Mouse (Mus musculus) right cerebral cortex, adult 2 months (tissue): ENCODE measurements around the gene Samd4b.
"Not testable (repeated sequence)": the region's sequence is repeated elsewhere in the genome, so short reads cannot be mapped to it uniquely, and the experiment has no call there.

Experiments
- DNase-seq, 2 experiments: peaks; one replicate each; pipeline ENCODE4 v3.0.0; 2021 to 2022; ENCODE audit warnings: low spot score in 2 of 2

The Samd4b gene

DNA sequence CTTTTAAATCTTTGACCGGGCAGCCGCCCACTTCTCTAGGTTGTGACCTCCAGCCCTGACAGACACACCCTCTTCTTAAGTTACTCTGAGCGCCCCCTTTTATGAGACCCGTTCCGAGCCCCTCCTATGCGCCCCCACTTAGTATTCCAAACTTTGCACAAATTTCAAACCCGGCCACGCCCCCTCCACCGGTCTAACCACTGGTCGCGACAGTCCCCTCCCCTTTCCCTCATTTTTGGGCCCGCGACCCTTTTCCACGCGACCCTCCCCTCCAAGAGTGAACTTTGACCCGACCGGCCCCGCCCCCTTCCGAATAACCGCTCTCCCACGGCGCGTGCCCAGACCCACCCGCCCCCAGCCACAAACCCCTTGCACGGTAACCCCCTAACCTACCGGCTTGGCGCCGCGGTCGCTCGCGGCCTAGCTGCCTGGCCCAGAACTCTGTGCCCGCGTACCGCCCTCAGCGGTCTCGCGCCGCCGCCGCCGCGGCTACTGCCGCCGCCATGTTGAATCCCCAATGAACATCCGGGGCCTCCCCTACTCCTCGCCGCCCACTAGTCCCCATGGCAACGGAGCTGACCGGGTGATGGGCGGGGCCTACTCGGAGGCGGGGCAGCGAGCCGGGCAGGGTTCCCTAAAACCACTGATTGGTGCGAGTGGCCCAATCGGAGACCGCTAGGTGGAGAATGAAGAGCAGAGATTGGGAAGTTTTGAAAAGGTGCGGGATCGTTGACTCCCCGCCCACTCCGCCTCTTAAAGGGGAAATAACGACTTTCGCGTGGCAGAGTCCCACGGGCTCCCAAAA, at the start of gene Samd4b, which contains the start of gene Pak4:
TSS of gene Samd4b (minus strand) at position 503 of the 805 bp plus-strand sequence.
TSS of gene Pak4 (minus strand) at position 544 of the 805 bp plus-strand sequence.
- DNase-seq, result peak; percentile 98 to 99

DNA sequence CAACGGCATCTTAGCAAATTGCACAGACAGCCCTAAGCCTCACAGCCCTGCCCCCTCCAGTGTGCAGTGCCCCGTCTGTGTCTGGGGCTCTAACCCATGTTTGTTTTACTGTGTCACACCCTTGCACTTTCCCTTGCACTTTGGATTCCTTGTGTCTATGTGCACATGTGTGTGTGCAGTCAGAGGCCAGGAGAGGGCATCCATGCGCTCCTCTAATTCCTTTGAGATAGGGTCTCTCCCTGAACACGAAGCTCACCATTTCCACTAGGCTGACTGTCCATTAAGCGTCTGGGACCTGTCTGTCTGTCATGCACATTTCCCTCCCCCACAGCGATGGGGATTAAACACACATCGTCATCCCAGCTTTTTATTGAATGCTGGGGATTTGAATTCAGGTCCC, 49.1 kb upstream of the Samd4b start:
- no peak for DNase-seq

DNA sequence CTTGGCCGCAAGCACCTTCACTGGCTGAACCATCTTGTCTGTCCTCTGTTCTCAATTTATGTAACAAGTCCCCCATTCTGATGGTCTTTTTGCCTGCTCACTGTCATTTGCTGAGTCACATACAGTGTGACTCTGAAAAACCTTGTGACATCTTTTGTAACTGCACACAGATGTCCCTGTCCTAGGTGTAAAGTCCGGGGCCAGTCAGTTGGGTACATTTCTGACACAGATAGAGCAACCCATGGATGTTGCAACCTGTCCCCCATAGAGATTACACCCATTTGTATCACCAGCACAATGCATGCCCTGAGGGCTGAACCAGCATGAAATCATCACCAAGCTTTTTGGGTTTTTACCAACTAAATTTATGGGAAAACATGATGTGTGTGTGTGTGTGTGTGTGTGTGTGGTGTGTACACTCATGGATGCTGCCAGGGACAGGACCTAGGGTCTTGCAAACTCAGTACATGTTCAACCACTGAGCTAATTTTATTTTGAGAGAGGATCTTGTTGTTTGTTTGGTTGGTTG, 48.1 kb upstream of the Samd4b start:
- DNase-seq, result no peak

GRCm38 (mm10) chr7:28645366-28645765, 47.4 kb upstream of the Samd4b start:
- no peak for DNase-seq

- DNase-seq, result no peak
Observed at GRCm38 (mm10) chr7:28641546-28641945, 43.6 kb upstream of the Samd4b start.

DNA sequence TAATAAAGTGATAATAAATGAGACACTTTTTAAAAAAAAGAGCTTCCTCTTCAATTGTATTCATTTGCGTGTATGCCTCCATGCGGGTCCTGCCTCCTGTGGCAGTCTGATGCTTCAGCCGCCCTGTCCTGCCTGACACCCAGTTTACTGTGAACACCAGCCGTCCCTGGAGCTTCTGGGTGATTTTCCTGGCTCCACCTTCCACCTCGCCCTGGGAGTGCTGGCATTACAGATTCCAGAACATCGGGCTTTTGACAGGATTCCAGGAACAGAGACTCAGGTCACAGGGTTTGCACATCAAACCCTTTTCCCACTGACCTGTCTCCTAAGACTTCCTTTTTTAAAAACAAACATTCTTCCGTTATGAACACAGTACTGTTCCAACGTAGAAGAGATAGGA, 39.6 kb upstream of the Samd4b start:
- no peak for DNase-seq

DNA sequence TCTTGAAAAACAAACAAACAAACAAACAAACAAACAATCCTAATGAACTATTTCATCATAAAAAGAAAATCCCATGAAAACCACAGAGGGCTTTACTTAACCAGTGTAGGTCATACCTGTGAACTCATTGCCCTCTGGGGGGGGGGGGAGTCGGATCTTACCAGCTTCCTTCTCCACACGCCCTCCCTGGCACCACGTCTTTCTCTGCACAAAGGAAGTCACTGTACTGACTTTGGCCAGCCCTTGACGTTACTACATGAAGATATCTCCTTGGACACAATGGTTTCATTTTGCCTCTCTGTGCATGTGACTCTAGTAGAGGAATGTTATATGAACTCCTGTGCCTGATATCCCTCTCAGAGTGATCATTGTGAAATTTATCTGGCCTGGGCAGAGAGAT, 36.2 kb upstream of the Samd4b start:
- DNase-seq, result no peak

DNA sequence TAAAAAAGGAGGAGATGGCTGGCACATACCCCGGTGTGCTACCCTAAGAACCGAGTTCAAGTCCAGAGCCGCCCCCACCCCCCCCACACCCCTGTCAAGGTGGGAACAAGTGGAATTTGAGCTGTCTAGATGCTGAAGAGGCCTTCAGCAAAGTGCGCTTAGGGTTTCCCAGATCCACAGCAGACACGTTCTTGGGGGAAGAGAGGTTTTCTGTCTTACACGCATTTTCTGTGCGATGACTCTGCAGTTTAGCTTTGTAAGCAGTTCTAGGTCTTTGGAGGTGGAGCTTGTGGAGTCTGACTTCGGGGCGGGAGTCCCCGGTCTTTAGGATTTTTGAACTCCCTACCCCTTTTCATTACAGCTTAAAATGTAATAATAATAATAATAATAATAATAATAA, 33.1 kb upstream of the Samd4b start, which contains the start of gene Acp7:
TSS of gene Acp7 (minus strand) at position 260 of the 400 bp plus-strand sequence.
- DNase-seq, result no peak

- DNase-seq, result no peak
Observed at GRCm38 (mm10) chr7:28624791-28625190, 26.8 kb upstream of the Samd4b start.

GRCm38 (mm10) chr7:28619098-28619715, 21.3 kb upstream of the Samd4b start:
- DNase-seq, result no peak

DNA sequence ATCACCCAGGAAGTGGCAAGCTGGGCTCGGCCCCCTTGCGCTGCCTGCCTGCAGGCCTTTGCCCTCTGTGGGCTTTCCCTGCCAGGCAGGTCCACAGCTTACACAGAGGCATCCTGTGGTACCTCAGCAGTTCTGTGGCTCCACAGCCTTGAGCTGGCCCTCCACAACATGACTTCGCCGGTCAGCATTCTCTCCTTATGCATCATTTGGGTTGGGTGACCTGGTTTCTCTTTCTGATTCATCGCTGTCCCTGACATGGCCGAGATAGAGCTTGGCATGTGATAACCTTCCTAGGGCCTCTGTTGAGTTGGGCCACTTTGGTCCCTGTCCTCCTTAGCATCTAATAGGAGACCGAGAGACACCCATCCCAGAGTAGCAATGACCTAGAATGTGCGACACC, 8.0 kb upstream of the Samd4b start:
- no peak for DNase-seq

DNA sequence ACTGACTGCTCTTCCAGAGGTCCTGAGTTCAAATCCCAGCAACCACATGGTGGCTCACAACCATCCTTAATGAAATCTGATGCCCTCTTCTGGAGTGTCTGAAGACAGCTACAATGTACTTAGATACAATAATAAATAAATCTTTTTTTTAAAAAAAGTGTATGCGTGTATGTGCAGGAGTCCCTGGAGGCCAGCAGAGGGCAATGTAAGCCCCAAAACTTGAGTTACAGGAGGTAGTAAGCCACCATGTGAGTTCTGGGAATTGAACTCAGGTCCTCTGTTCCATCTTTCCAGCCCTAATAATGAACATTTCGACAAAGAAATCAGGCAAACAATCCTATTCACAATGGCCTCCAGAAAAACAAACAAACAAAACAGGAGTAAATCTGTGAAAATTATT, 5.8 kb upstream of the Samd4b start:
- DNase-seq, result not testable (repeated sequence)

- no peak for DNase-seq
Observed at GRCm38 (mm10) chr7:28603136-28603535, 5.2 kb upstream of the Samd4b start.

DNA sequence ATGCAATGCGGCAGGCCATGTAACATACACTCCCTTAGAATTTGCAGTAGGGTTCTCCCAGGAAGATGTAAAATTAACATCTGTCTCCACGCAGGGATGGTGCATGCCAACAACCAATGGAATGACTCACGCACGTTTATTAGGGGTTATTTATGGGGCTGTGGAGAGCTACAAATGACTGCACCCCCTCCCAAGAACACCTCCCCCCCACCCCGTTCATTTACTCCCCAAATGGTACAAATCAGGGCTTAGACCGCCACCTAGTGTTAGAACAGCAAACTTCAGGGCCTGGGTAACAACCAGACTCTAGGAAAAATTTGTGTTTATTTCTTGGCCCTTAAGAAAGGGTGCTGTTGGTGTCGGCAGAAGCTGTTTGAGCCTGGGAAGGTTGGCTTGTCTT, 3.7 kb upstream of the Samd4b start:
- peak; percentile 77 to 84 for DNase-seq

DNA sequence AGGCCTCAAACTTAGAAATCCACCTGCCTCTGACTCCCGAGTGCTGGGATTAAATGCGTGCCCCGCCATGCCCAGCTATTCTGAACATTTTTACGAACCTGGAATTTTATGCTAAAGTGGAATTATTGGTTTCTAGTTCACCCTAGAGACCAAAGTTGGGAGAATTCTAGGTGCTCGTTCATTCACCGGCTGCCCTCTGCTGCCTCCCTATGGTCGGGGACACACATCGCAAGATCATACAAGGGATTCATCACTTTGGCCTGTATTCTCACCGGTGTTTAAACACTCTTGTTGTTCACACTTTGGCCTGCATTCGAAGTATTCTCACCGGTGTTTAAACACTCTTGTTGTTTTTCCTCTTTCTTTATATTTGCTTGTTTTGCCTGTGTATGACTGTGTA, 3.1 kb upstream of the Samd4b start:
- DNase-seq, result peak; percentile 66 to 86

DNA sequence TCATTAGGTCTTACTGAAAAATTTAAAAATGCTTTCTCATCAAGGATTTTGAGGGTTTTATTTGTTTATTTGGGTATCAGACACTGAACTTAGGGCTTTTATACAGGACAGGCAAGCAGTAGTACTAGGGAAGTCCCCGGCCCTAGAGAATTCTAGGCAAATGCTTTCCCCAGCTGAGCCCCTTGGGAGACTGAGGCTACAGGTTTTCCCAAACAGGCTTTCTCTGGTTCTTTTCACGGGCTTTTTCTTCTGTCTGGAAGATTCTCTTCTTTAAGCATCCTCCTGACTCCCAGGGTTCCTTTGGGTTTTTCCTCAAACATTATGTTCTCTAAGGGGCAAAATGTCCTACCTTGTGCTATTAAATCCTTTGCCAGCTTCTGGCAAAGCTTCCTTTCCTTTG, 1.0 kb upstream of the Samd4b start:
- DNase-seq, result no peak

GRCm38 (mm10) chr7:28597277-28597570, 720 bp downstream of the Samd4b start:
- DNase-seq, result no peak

DNA sequence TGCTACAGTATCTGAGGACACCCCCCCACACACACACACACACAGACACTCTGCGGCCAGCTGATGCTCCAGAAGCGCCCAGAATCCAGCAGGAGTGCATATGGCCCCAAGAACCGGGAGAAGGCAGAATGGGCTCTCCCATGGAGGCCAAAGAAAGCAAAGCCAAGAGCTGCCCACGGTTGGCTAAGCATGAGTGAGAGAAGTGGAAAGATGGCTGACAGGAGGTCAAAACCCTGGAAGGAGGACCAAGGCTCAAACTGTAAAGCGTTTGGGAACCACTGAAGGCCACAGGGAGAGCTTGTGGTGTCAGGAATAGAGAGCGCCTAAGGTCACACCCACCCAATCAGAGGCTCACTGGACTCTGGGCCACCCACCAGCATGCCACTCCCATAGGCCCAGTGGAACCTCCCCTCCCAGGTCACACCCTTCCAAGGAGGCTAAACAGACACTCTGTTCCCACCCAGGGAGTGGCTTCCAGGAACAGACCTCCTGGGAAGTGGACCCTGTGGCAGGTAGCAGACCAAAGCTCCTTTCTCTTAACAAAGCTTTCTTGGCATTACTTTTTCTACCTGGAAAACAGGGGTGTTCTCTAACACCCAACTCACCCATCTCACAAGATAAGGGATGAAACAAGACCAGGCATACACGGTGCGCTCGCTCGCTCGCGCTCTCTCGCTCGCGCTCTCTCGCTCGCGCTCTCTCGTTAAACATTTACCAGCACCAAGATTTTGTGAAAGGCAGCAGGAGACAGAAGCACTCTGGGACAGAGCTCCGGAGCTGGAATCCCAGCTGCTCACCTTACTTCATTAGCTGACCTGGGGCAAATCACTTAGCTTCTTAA, 1.3 kb downstream of the Samd4b start:
- DNase-seq, result no peak

GRCm38 (mm10) chr7:28595751-28596435, 2.1 kb downstream of the Samd4b start:
- no peak for DNase-seq

GRCm38 (mm10) chr7:28593206-28594111, 4.5 kb downstream of the Samd4b start:
- DNase-seq, result no peak

DNA sequence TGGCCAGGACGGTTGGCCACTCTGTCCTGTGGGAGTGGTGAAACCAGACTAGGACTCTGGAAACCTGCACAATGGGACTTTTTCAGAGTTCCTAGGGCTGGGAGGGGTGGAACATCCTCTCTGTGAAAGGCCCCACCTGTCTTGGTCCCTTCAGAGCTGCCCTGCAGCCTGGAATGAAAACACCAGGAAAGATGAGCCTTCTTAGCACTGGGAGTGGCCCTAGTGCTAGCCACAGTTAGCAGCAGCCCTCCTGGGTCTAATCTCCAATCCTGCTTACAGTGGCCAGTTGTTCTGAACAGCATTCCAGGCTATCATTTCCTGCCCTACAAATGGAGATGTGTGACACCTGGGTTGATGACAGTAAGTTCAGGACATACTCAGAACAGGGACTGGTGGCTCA, 6.1 kb downstream of the Samd4b start:
- no peak for DNase-seq
